Mouse (Mus musculus) left cerebral cortex, postnatal 25 days (tissue): ENCODE results near the gene Gse1. TPM values are rescaled to one million over a fixed set of nuclear protein-coding genes. Genes with fewer than 3 reads are reported as not detected.

Experiments used
- DNase-seq, 2 experiments: peaks; one replicate each; pipeline ENCODE4 v3.0.0; 2022; ENCODE audit warnings: low spot score in 2 of 2, mixed read lengths in 1 of 2
- intact Hi-C: fragments of 180-260 bp; cut with DNase I; formaldehyde crosslinking; loops from one replicate; pipeline ENCODE4 v1.15.1; 2025
- total RNA-seq, 2 experiments: library from RNA; stranded (reverse); gene quantifications; 2 replicates each; pipeline ENCODE4 v1.2.3; 2021

Gene Gse1
- total RNA-seq, 2 experiments from 2014 or later, result 74.2 to 79.4 TPM

DNA sequence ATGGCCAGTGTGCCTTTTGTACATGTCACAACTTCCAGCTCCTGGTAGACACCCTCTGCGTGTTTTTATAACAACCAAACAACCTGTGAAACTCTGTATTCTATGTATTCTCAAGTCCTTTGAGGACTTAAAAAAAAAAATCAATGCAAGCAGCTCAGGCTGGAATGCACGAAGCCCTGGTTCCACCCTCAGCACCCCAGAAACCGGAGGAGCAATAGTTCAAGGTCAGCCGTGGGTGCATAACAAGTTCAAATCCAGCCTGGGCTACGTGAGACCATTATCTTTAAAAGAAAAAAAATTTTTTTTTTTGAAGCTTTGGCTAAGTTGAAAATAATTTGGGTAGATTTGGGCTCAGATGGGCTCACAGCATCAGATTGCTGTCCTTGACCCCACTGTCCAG lies 35.6 kb downstream of the Gse1 start:
- DNase-seq, result no peak
- intact Hi-C loops, result no loop called here

DNA sequence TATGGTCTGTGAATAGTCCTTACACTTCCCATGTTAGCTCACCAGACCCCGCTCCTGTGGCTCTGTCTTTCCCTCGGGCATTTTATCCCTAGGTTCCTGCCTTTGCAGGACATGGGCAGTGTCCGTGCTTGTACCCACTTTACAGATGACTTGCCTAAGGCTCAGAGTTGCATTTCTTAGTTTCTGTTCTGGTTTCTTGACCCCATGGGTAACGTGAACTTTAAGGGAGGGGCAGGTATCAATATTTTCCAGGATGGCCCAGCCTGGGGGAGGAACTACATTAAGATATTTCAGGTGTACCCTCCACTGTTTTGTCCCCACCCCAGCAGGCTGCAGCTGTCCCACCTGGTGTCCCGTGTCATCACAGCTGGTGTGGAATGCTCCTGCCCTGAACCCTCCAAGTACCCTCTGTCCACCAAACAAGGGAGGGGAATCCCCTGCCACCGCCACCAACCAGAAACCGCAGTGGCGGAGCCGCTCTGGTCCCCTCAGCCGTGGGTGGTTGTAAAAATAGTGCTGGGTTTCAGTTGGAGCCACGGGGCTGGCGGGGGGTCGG lies 36.2 kb downstream of the Gse1 start:
- intact Hi-C loops, result no loop called here

DNA sequence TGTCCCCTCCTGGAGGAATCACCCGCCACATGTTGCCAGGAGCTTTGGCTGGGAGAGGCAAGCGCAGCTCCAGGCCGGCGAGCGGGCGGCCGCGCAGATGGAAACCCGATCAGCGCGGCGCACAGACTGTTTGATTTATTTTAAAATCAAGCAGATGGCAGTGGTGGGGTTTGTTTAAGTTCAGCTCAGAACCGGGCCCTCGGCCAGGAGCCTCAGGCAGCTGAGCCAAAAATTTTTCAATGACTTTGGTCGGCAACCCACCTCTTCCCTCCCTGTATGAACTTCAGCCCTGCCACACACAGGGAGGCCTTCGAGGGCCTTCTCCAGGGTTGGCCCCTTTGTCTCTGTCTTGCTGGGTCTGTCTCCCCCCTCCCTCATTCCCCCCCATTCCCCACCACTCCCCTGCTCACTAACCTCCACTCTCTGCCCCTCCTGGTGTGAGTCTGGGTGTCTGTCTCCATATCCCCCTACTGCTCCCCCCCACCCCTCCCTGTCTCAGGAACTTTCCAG lies 36.7 kb downstream of the Gse1 start:
- intact Hi-C loops, result loop anchor here (1.0 to 5.0 kb wide), 3 partner anchors 38 to 333 kb away; partner anchors contain the start of genes Fam92b and Gse1
- DNase-seq, result peak; percentile 82 to 95

More for the DNA sequence above, 36.2 kb downstream of the Gse1 start:
- no peak for DNase-seq

DNA sequence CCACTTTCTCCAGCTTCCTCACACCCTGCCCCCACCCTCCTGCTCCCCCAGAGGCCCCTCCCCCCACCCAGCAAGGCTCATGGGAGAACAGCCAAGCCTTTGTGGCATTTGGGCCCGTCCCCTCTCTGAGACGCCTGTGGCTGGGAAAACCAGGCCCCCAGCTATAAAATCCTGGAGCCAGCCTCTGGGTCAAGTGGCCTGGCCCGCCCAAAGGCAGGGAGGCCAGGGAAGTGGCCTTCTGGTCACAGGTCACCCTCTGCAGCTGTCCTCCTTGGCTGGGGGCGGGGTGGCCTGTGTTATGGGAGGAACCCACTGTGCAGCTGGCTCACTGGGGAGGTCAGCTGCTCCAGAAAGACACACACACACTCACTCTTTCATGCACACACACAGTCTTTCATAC lies 37.2 kb downstream of the Gse1 start:
- intact Hi-C loops, result loop anchor here (1.0 to 5.0 kb wide), 3 partner anchors 38 to 333 kb away; partner anchors contain the start of genes Fam92b and Gse1

DNA sequence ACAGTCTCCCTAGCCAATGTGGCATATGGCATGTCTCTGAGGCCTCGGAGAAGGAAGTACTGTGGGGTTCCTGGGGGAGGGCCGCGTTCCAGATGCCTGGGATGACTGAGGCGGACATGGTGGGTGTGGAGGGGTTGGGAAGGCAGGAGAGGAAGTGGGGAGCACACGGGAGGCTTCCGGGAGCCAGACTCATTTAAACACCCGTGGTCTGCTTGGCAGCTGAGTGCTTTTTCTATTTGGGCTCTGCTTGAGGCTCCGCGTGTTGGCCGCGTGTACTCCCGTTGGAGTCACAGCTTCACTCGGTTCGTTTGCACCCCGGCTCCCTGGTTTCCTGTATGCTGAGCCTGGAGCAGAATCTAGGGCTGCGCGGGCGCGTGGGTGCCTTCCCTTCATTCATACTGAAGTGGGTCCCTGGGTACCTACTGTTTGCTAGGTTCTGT lies 40.3 kb downstream of the Gse1 start:
- DNase-seq, result peak in 1 of 2 experiments; percentile 77
- intact Hi-C loops, result loop anchor here (5.0 kb wide), 2 partner anchors 41 to 91 kb away; partner anchors contain the start of genes Fam92b and Gse1

More for the DNA sequence above, 37.2 kb downstream of the Gse1 start:
- peak in 1 of 2 experiments; percentile 30 for DNase-seq

DNA sequence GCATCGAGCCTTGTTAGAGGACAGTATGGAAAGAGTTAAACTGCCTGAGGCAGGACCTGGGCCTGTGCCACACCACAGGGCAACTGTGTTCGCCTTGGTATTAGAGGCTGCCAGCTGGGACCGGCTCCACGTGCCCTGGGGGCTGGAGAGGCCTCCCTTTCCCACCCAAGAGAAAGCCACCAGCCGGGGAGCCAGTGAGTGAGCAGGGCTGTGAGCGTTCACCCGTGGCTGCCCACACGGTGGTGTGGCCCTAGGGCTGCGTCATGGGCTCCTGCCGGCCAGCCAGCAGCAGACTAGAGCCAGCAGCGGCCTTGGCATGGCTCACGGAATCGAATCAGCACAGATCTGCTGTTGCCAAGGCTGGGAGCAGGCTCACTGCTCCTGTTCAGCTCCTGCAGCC lies 42.2 kb downstream of the Gse1 start:
- intact Hi-C loops, result no loop called here
- DNase-seq, result peak in 1 of 2 experiments; percentile 65

DNA sequence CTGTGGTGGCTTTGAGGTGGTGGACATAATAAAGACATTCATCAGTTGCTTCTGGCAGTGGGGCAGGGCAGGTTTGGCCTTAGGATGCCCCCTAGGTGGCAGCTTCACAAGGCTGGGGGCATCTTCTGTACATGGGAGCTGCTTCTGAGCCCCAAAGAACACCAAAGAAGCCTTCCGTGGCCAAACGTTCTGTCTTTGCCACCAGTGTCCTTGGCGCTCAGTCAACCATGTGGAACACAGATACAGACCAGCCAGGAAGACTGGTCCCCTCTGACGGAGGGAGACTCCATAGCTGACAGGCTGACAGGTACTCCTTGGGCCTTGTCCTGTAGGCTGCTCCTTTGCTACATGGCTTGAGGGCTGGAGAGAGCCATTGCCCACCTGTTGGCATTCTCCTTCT lies 45.2 kb downstream of the Gse1 start:
- no peak for DNase-seq
- intact Hi-C loops, result no loop called here

DNA sequence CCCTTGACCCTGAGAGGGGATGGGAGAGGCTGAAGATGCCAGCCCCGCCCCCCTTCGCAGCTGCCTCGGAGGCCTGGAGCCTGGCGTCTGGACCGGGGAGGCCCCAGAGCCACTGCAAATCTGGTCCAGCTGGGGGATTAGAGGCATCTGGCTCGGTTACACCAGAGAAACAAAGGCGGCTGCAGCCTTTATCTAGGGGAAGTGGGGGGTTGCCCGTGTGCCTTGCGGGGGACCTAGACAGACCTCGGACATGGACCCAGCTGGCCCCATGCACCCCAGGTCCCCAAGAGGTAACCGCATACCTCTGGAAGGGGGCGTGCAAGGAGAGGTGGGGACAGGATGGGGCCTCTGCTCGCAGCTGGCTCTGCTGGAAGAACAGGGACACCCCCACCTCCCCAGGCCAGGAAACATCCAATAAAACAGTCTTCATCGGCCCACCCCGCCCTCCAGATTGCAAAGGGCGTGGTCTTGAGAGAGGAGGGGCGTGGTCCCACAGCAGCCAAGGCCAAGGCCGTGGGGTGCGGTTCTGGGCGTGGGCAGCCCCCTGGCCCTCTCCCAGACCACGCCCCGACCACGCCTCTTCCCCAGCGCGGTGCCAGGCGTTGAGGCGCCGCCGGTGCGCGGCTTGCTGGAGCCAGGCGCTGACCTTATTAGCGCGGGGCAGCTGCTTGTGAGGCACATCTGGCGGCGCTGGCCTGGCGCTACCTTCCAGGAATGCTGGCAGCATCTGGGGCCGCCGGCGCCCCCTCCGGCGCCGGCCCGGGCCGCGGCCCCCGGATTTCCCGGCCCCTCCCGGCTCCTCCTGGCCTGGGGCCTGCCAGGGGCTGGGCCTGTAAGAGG lies 48.0 kb downstream of the Gse1 start:
- DNase-seq, result no peak
- intact Hi-C loops, result no loop called here

DNA sequence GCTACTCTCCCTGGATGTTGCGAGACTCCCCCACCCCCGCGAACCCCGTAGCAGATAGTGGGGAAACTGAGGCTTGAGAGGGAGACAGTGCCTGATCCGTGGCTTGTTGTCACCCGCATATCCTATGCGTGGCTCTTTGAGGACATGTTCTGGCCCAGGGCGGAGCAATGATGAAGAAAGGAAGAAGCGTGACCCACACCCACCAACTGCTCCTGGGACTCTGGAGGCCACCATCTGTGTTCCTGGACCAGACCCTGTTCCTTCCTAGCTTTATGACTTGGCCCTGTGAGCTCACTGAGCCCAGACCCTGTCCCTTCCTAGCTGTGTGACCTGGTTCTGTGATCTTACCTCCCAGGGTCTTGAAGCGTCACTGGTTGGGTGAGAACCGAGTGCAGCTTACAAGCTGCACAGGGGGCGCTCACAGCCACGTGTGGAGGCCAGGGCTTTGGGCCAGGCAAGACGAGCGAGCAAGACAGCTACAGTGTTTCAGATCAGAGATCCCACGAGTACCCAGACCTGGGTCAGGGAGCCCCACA lies 48.7 kb downstream of the Gse1 start:
- DNase-seq, result no peak
- intact Hi-C loops, result no loop called here

DNA sequence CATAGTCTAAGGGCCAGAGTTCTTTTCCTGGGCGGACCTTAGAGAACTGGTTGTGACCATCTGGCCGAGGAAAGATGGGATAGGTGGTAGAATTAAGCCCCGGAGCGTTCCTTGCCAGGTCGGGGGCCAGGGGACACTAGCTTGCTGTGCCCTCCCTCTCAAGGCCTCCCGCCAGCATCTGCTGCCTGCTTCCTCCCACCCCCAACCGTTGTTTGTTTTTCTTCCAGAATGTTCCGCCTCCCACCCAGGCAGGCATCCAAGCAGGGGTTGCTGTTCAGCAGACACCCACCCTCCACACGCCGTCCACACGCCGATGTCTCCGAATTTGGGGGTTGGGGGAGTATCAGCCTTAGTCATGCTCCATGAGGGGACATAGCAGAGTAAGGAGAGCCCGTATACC lies 49.8 kb downstream of the Gse1 start:
- intact Hi-C loops, result no loop called here
- no peak for DNase-seq

DNA sequence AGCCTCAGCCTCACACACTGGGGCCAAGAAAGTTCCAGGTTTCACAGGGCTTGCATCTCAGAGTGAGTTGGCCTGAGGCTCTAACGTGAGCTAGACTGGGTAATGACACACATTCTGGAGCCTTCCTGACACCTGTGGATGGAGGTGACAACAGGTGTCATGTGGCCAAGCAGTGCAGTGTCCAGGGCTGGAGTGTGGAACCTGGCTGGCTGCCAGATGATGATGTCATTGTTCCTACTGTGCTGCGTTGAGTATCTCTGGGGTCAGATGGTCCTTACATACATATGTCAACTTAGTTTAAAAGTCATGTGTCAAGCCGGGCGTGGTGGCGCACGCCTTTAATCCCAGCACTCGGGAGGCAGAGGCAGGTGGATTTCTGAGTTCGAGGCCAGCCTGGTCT lies 51.2 kb downstream of the Gse1 start:
- intact Hi-C loops, result no loop called here
- no peak for DNase-seq

DNA sequence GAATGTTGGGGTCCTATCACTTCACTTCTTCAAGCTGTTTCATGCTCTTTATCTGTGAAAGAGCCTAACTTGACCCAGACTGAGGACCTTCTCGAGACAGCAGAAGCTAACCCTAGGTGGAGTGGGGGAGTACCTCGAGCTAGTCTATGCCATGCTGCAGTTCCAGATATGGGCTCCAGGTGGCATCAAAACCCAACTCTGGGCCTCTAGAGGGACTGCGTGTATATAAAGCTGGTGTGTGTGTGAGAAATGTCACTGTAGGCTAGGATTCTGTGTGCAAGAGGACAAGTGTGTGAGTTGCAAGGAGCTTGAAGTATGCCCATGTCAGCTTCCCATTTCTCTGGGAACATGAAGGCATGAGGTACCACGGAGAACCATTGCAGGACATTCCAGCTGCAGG lies 53.2 kb downstream of the Gse1 start:
- intact Hi-C loops, result no loop called here
- DNase-seq, result peak; percentile 83 to 86

DNA sequence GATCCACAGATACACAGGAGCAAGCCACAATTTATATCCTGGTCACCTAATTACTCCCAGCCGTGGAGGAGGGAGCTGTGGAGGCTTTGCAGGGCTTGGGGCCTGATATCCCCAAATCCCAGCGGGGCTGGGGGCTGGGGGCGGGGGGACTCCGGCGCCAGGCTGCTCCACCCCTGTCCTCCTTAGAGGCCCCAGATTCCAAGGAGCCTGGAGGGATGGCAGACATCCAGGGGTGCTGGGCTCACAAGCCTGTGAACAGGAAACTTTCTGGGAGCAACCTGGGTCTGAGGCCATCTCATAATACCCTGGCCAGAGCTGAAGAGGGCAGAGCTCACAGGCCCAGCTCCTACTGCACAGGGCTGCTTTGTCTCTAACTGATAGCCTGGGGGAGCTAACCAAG lies 54.2 kb downstream of the Gse1 start:
- DNase-seq, result no peak
- intact Hi-C loops, result no loop called here

DNA sequence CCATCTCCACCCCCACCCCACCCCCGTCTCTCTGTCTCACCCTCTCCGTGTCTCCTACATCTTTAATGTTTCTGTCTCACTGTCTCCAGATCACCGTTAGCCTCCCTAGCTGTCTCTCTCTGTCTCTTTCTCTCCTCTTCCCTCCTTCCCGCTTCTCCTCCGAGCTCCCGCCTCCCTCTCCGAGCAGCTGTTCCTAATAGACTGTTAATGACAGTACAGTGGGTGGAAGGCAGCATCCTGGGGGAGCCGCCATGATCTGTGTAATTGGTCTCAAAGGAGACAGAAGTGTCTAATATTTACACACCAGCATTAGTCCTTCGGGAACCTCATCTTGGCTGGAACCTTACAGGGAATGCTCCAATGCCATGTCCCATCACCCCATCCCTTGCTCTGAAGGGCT lies 56.0 kb downstream of the Gse1 start:
- intact Hi-C loops, result no loop called here
- DNase-seq, result no peak

DNA sequence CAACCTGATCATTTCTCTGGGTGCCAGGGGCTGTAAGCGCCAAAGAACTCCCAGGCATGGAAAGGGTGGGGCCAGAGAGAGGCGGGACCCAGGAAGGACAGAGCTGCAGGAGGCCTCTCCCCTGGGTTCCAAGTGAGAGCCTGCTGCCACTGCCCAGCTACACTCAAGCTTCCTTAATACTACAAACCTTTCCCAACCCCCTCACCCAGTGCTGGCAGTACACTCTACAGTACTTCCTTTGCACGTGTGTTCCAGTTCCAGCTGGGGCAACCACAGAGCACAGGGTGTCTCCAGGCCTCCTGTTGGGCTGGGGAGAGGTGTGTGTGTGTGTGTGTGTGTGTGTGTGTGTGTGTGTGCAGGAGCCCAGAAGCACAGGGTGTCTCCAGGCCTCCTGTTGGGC lies 56.8 kb downstream of the Gse1 start:
- intact Hi-C loops, result loop anchor here (5.0 kb wide), 2 partner anchors 108 to 312 kb away; partner anchors contain the start of gene Fam92b
- DNase-seq, result no peak

DNA sequence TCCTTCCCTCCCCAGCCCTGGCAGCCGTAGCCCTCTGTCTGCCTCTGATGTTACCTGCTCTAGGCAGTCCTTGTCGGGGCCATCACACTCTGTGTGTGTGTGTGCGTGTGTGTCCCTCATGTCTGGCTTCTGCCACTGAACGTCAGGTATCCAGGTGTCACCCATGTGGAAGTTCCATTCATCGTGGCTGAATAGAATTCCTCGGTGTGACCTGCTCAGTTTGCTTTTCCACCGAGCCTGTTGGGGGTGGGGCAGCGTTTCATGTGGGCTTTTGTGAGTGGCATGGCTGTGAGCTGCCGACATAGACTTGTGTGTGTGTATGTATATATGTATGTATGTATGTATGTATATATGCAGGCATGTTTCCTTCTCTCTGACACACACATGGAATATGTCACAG lies 57.6 kb downstream of the Gse1 start:
- DNase-seq, result no peak
- intact Hi-C loops, result loop anchor here (2.0 to 5.0 kb wide), 3 partner anchors 33 to 311 kb away; partner anchors contain the start of gene Fam92b

DNA sequence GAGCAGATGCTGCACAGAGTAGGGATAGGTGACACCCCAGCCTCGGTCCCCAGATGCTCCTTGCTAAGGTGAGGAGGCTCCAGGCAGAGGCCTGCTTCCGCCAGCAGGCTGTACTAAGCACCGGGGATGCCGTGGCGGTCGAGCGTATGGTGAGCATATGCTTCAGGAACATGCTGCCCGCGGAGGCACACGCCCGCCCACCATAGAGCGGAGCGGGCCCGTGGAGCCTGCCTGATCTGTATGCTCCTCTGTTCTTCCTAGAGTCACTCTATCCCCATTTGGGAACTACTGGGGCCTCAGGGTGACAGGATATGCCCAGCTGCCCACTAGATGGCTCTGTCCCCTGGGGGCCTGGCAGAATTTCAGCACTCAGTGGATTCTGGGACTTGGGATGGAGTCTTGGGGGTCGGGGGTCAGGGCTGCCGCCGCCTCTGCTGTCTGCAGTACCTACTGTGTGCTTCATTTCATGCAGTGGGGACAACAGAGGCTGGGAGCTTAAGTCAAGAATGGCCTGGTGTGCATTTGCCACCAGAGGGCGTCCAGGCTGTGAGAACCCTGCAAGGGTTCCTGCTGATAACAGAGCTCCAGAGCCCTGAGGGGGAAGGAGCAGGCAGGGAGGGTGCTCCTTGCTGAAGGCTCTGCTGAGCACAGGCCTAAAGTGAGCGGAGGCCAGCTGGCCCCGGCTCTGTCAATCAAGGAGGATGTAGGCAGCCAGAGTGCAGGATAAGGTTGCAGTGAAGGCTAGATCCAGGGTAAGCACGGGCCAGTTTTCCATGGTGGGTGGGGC lies 60.1 kb downstream of the Gse1 start:
- intact Hi-C loops, result loop anchor here (5.0 kb wide), 2 partner anchors 111 to 309 kb away; partner anchors contain the start of gene Fam92b
- peak; percentile 67 to 71 for DNase-seq

DNA sequence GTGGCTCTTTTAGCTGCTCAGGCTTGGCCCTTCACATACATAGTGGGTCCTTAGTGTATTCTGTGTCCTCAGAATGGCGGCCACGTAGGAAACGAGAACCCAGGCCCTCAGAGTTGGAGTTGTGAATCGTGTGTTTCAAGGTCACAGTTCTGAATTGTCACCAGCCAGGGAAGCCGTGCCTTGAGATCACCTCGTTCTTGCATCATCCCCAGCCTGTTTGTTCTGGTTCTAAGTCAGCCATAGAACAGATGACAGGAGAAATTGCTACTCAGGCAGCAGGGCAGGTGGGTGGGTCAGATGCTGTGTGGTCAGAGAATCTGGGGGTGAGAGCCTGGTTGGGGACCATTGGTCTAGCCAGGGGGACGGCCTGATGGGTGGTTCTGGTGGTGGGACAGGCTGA lies 60.9 kb downstream of the Gse1 start:
- DNase-seq, result no peak
- intact Hi-C loops, result loop anchor here (5.0 kb wide), 2 partner anchors 112 to 308 kb away; partner anchors contain the start of gene Fam92b

DNA sequence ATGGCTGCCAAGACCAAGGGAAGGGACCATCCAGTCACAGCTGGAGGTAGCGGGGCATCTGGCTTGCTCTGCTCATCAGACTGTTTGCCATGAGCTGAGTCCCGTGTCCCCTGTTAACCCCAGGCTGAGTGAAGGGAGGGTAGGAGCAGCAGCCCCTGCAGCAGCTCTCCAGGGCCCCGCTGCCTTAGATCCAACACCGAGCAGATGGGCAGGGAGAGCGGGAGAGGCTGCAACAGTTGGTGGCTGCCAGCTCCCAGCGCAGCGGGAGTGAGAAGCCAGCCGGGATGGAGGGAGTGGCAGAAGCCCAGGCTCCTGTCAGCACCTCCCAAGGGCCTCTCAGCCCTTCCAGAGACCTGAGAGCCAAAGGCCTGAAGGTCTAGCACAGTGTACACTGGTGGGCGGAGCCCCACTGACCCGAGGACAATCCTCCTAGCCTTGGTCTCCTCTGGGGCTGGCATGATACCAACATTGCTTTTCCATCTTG lies 61.5 kb downstream of the Gse1 start:
- intact Hi-C loops, result loop anchor here (5.0 kb wide), 2 partner anchors 112 to 308 kb away; partner anchors contain the start of gene Fam92b
- DNase-seq, result peak; percentile 65 to 78
